Mouse (Mus musculus): ENCODE measurements around the gene Pafah1b3. TPM values are rescaled to one million over a fixed set of nuclear protein-coding genes. Genes with fewer than 3 reads are reported as not detected.
"Not testable (repeated sequence)": the region's sequence is repeated elsewhere in the genome, so short reads cannot be mapped to it uniquely, and the experiment has no call there.

Pafah1b3 gene
- polyA plus RNA-seq, 1 experiment from 2014 or later, result 635 TPM

DNA sequence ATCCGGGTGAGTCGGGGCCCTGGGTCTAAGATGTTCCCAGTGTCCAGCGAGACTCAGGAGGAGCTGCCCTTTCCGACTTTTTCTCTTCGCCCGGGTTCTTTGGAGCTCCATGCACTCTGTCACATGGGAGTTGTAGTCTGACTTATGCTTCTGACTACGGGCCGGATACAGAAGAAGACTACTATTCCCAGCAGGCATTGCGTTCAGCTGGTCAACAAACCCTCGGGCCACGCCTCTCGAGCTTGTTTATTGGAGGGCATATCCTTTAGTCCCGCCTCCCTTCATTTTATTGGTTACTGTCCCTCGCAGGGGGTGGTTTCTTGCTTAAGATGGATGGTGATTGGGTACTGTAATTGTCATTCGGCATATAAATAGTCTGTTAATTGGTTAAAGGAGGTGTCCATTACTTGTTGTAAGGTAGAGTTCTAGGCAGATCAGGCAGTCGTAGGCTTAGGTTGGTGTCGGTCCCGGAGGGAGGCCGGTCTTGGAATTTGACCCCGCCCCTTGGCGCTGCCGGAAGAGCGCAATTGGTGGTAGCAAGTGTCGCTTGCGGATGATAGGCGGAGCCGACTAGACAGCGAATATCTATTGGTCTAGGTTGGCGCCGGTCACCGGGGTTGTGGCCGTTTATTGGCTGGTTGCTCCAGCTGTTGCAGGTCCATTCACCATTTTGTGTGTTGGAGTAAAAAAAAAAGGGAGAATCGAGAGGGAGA, 29.9 kb downstream of the Pafah1b3 start:
- under 1% methylated on average over 33 of the region's 33 CpGs for WGBS

DNA sequence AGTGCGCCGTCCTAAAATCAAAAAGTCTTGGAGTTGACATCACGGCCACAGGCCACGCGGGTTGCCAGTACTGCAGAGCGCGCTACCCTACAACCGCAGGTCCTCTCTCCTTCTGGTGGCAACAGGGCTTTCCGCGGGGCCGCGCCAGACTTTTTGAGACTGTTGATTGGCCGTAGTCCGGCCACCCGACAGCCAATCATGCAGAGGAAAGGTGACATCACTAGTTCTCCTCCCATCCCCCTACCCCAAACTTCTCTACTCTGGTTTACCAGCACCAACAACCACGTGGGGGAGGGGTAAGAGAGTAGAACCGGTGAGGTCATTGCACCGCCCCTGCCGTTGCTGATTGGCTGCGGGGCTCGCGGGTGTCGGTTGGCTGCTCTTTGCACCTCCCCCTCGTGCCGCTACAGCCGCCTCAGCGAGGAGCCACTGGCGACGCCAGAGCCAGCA, 30.5 kb downstream of the Pafah1b3 start, which contains the start of gene Cic:
Cic (plus strand) TSS at position 404 of the 450 bp plus-strand sequence.
- peak within 1 kb of the TSS; percentile 81 for H3K9ac ChIP-seq (ENCODE audit: low read length)
- under 1% methylated on average over 29 of the region's 29 CpGs for WGBS
- no peaks in the 10 kb centered on the region for H3K9me3 ChIP-seq (replicated peaks; ENCODE audit: control insufficient read depth, low read length)
- H3K36me3 ChIP-seq (ENCODE audit: control insufficient read depth, insufficient read depth, low read length), result peaks cover 16% of the 10 kb centered on the region
- ATAC-seq, result peak; percentile 85
- peak within 1 kb of the TSS; percentile 80 for H3K4me2 ChIP-seq (ENCODE audit: low read length)
- DNase-seq (ENCODE audit: low spot score), result peak; percentile 100
- peak within 1 kb of the TSS; percentile 73 for H3K4me3 ChIP-seq (ENCODE audit: low read depth, low read length)
- H3K27me3 ChIP-seq (replicated peaks; ENCODE audit: control insufficient read depth, insufficient read depth, low read length), result no peaks in the 10 kb centered on the region
- H3K4me1 ChIP-seq (ENCODE audit: control insufficient read depth, insufficient read depth, low read length), result peaks cover 14% of the 10 kb centered on the region
- peak within 1 kb of the TSS; percentile 84 for H3K27ac ChIP-seq (ENCODE audit: low read depth, low read length)

More for the DNA sequence above, 29.9 kb downstream of the Pafah1b3 start:
- peak overlapping the region; percentile 84 for H3K27ac ChIP-seq (ENCODE audit: low read depth, low read length)
- peak overlapping the region; percentile 81 for H3K9ac ChIP-seq (ENCODE audit: low read length)
- ATAC-seq (peak; percentile 96), DNase-seq (ENCODE audit: low spot score) (peak; percentile 100)
- H3K4me1 ChIP-seq (ENCODE audit: control insufficient read depth, insufficient read depth, low read length), result peaks cover 14% of the 10 kb centered on the region
- peak overlapping the region; percentile 80 for H3K4me2 ChIP-seq (ENCODE audit: low read length)
- no peaks in the 10 kb centered on the region for H3K27me3 ChIP-seq (replicated peaks; ENCODE audit: control insufficient read depth, insufficient read depth, low read length)
- peaks cover 22% of the 10 kb centered on the region for H3K36me3 ChIP-seq (ENCODE audit: control insufficient read depth, insufficient read depth, low read length)
- H3K9me3 ChIP-seq (replicated peaks; ENCODE audit: control insufficient read depth, low read length), result no peaks in the 10 kb centered on the region
- H3K4me3 ChIP-seq (ENCODE audit: low read depth, low read length), result peak overlapping the region; percentile 73

DNA sequence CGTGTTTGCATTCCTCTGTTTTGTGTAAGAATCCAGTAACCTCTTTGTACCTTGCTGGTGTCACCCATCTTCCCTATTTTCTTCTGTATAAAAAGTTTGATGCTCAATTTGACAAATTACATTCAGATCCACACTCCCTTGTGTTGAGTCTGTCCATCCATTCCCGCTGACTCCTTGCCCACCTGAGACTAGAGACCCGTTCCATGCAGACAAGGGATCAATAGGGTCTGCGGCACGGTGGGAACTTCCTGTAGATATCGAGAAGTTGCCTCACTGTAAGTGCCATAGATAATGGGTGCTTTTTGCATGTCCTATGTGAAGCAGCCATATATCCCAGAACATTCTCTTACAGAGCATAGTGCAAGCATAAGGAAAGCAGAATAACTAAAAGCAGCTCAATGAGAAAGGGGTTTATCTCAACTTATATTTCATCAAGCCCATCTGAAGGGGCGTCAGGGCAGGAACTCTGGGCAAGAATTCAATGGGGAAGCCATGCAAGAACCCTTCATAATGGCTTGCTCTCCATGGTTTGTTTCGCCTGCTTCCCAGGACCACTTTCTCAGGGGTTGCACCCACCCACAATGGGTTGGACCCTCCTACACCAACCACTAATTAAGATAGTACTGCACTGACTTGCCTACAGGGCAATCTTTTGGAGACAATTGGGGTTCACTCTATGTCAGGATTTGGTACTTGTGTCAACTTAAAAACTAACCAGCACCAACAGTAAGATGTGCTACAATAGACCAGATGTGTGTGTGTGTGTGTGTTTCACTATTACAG, 31.4 kb downstream of the Pafah1b3 start:
- Histone ChIP-seq H3K4me1 (ENCODE audit: control insufficient read depth, insufficient read depth, low read length) (peaks cover 14% of the 10 kb centered on the region), H3K36me3 (ENCODE audit: control insufficient read depth, insufficient read depth, low read length) (peaks cover 7% of the 10 kb centered on the region; the same call in 1 of the 2 replicates), H3K4me3 (ENCODE audit: low read depth, low read length) (peak overlapping the region; percentile 58; the same call in 1 of the 2 replicates), H3K27me3 (replicated peaks; ENCODE audit: control insufficient read depth, insufficient read depth, low read length) (no peaks in the 10 kb centered on the region), H3K9ac (ENCODE audit: low read length) (no peak overlapping the region), H3K4me2 (ENCODE audit: low read length) (peak overlapping the region; percentile 64), H3K27ac (ENCODE audit: low read depth, low read length) (no peak overlapping the region), H3K9me3 (replicated peaks; ENCODE audit: control insufficient read depth, low read length) (no peaks in the 10 kb centered on the region)
- no peak for DNase-seq (ENCODE audit: low spot score)
- WGBS, result 88% methylated on average over 8 of the region's 8 CpGs
- ATAC-seq, result no peak

DNA sequence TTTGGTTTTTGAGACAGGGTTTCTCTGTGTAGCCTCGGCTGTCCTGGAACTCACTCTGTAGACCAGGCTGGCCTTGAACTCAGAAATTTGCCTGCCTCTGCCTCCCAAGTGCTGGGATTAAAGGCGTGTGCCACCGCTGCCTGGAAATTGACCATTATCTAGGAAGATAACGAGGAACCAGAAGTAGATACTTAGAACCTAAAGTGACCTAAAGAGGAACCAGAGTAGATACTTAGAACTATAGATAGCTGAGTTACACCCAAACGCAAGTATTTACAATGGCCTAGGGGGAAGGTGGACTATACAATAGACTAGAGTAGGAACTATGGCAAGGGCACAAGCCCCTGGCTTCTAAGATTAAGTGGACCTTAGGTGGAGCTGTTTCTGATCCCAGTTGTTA, 32.0 kb downstream of the Pafah1b3 start:
- H3K4me2 ChIP-seq (ENCODE audit: low read length); ATAC-seq; H3K36me3 ChIP-seq (ENCODE audit: control insufficient read depth, insufficient read depth, low read length); H3K27ac ChIP-seq (ENCODE audit: low read depth, low read length); H3K9ac ChIP-seq (ENCODE audit: low read length); H3K27me3 ChIP-seq (replicated peaks; ENCODE audit: control insufficient read depth, insufficient read depth, low read length); H3K9me3 ChIP-seq (replicated peaks; ENCODE audit: control insufficient read depth, low read length); H3K4me3 ChIP-seq (ENCODE audit: low read depth, low read length); DNase-seq (ENCODE audit: low spot score): not testable (repeated sequence)
- peaks cover 14% of the 10 kb centered on the region for H3K4me1 ChIP-seq (ENCODE audit: control insufficient read depth, insufficient read depth, low read length)
- 92% methylated on average over 5 of the region's 5 CpGs for WGBS

DNA sequence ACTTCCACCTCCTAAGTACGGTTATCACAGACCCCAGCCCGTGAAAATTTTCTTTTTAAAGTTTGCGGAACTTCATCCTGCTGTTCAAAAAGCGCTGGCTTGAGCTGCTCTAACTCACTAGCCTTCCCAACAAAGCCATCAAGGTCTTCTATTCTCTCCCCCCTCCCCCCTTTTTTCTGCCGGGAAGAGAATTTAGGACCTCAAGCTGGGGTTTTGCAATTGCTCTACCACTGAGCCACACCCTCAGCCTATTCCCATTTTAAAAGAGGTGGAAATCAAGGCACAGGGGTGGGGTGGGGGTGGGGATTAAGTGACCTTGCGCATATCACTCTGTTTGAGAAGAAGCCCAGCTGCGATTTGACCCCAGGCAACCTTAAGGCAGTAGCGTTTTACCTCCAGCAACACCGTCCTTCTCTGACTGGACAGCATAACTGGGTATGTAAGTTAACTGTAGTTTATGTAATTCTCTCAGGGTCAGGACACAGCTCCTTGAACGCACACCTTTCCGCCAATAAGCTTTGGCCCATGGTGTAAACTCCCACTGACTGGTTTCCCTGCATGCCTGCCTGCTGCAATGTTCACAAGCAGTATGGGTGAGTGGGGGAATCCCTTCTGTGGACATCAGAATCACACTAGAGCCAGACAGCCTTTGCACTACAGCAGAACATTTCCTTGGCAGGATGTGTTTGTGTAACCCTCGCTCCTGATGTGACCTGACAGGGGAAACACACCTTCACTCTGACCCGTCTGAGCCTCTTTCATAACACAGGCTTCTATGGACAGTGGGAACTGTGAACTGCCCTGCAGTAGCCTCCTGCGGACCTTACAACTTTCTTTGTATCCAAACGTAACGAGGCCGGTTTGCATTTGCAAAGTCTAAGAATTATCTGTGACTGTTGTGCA, 33.6 kb downstream of the Pafah1b3 start:
- WGBS, result 22% methylated on average over 17 of the region's 17 CpGs
- Histone ChIP-seq H3K36me3 (ENCODE audit: control insufficient read depth, insufficient read depth, low read length) (no peaks in the 10 kb centered on the region), H3K9ac (ENCODE audit: low read length) (no peak overlapping the region), H3K9me3 (replicated peaks; ENCODE audit: control insufficient read depth, low read length) (no peaks in the 10 kb centered on the region), H3K4me1 (ENCODE audit: control insufficient read depth, insufficient read depth, low read length) (peaks cover 9% of the 10 kb centered on the region), H3K27me3 (replicated peaks; ENCODE audit: control insufficient read depth, insufficient read depth, low read length) (no peaks in the 10 kb centered on the region), H3K4me2 (ENCODE audit: low read length) (no peak overlapping the region), H3K4me3 (ENCODE audit: low read depth, low read length) (no peak overlapping the region), H3K27ac (ENCODE audit: low read depth, low read length) (no peak overlapping the region)
- ATAC-seq (no peak), DNase-seq (ENCODE audit: low spot score) (no peak)

DNA sequence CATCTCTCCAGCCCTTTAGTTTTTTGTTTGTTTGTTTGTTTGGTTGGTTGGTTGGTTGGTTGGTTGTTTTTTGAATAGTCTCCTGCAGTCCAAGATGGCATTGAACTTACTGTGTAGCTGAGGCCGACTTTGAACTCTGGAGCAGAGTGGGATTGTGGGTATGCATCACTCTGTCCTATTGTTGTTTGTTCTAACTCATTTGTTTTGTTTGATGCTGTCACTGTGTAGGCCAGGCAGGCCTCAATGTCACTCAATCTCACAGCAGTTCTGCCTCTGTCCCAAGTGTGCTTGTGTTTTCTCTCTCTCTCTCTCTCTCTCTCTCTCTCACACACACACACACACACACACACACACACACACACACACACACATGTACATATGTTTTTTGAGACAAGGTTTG, 35.9 kb downstream of the Pafah1b3 start:
- Histone ChIP-seq H3K9ac (ENCODE audit: low read length) (no peak overlapping the region), H3K4me3 (ENCODE audit: low read depth, low read length) (no peak overlapping the region), H3K27ac (ENCODE audit: low read depth, low read length) (no peak overlapping the region), H3K9me3 (replicated peaks; ENCODE audit: control insufficient read depth, low read length) (no peaks in the 10 kb centered on the region), H3K36me3 (ENCODE audit: control insufficient read depth, insufficient read depth, low read length) (no peaks in the 10 kb centered on the region), H3K4me1 (ENCODE audit: control insufficient read depth, insufficient read depth, low read length) (peaks cover 2% of the 10 kb centered on the region), H3K27me3 (replicated peaks; ENCODE audit: control insufficient read depth, insufficient read depth, low read length) (no peaks in the 10 kb centered on the region), H3K4me2 (ENCODE audit: low read length) (no peak overlapping the region)
- ATAC-seq, result no peak
- no peak for DNase-seq (ENCODE audit: low spot score)
- WGBS, result 62% methylated on average over 1 of the region's 1 CpGs

DNA sequence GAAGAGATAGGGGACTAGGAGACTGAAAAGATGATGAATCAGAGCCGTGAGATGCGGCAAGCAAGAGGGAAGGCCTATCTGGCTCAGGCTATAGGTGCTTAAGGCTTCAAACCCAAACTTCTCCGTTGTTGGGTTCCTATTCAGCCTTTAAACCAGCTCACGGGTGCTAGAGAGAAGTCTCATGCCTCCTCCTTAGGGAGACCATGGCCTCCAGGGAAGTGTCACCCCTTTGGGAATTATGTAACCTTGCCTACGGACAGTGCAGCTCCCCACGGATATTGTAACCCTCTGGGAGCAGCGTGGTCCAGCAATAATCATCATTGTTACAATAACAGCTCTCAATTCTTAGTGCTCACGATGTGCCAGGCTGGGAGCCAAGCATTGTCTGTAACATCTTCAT, 46.0 kb downstream of the Pafah1b3 start:
- 18% methylated on average over 8 of the region's 8 CpGs for WGBS
- DNase-seq (ENCODE audit: low spot score) (no peak), ATAC-seq (no peak)
- no peaks in the 10 kb centered on the region for H3K36me3 ChIP-seq (ENCODE audit: control insufficient read depth, insufficient read depth, low read length)
- H3K4me3 ChIP-seq (ENCODE audit: low read depth, low read length), result peak overlapping the region; percentile 78
- H3K4me1 ChIP-seq (ENCODE audit: control insufficient read depth, insufficient read depth, low read length), result peaks cover 18% of the 10 kb centered on the region
- H3K27me3 ChIP-seq (replicated peaks; ENCODE audit: control insufficient read depth, insufficient read depth, low read length), result no peaks in the 10 kb centered on the region
- H3K4me2 ChIP-seq (ENCODE audit: low read length), result peak overlapping the region; percentile 98
- peak overlapping the region; percentile 78 for H3K27ac ChIP-seq (ENCODE audit: low read depth, low read length)
- peak overlapping the region; percentile 79 for H3K9ac ChIP-seq (ENCODE audit: low read length)
- H3K9me3 ChIP-seq (replicated peaks; ENCODE audit: control insufficient read depth, low read length), result no peaks in the 10 kb centered on the region

DNA sequence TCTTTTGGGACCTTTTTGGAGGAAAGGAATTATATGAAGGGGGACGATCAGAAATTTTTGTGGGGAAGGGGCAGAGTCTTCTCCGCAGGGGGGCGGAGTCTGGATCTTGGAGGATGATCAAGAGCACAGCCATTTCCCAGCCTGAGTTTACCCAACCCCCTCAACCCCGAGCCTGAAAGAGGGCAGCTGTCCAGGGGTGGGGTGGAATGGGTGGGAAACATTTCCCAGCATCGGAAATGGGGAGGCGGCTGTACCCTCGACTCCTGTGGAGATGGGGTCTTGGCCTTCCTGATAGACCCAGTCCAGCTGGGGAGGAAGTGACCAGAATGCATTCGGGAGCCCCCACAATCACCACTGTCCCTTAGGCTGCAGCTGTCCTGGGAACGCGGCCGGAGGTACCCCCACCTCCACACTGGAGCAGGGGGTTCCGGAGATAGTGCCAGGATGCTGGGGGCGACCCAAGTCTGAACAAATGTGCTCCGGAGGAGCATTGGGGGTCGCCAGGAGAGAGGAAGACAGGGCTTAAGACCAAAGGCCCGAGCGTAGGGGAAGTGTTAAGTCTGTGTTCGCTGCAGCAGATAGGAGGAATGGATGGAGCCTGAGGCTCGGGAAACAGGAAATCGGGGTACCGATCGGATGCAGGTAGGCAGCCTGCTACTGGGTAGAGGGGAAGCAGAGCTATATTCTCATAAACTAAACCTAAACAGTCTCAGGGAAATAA, 46.6 kb downstream of the Pafah1b3 start:
- peak overlapping the region; percentile 78 for H3K4me3 ChIP-seq (ENCODE audit: low read depth, low read length)
- peak overlapping the region; percentile 78 for H3K27ac ChIP-seq (ENCODE audit: low read depth, low read length)
- peak overlapping the region; percentile 79 for H3K9ac ChIP-seq (ENCODE audit: low read length)
- H3K9me3 ChIP-seq (replicated peaks; ENCODE audit: control insufficient read depth, low read length), result no peaks in the 10 kb centered on the region
- no peaks in the 10 kb centered on the region for H3K36me3 ChIP-seq (ENCODE audit: control insufficient read depth, insufficient read depth, low read length)
- no peaks in the 10 kb centered on the region for H3K27me3 ChIP-seq (replicated peaks; ENCODE audit: control insufficient read depth, insufficient read depth, low read length)
- 1% methylated on average over 22 of the region's 22 CpGs for WGBS
- no peak; the same call in 1 of the 2 replicates for ATAC-seq
- peak; percentile 66 for DNase-seq (ENCODE audit: low spot score)
- peaks cover 23% of the 10 kb centered on the region for H3K4me1 ChIP-seq (ENCODE audit: control insufficient read depth, insufficient read depth, low read length)
- H3K4me2 ChIP-seq (ENCODE audit: low read length), result peak overlapping the region; percentile 98
